Mouse (Mus musculus) kidney, embryonic 15.5 days (tissue): ENCODE results near the gene Dock4. TPM values are rescaled to one million over a fixed set of nuclear protein-coding genes. Genes with fewer than 3 reads are reported as not detected.

Source experiments
- ATAC-seq: fragments of 200-750 bp; cut with Nextera tagmentation; replicated peaks from 2 replicates; pipeline ENCODE4 v1.8.0; 2017; ENCODE audit warnings: moderate TSS enrichment; ENCODE audit not compliant: low FRiP score
- H3K27ac ChIP-seq: fragments of 300-500 bp; sonication (generic); 2 replicates; pipeline ENCODE4 v1.5.1; 2015; ENCODE audit warnings: mild to moderate bottlenecking, inconsistent platforms
- H3K27me3 ChIP-seq: fragments of 300-500 bp; sonication (generic); 2 replicates; pipeline ENCODE4 v1.6.1; 2015; ENCODE audit warnings: inconsistent platforms
- H3K36me3 ChIP-seq: fragments of 300-500 bp; sonication (generic); 2 replicates; pipeline ENCODE4 v1.6.1; 2015; ENCODE audit warnings: inconsistent platforms
- H3K4me1 ChIP-seq: fragments of 300-500 bp; sonication (generic); 2 replicates; pipeline ENCODE4 v1.6.1; 2015; ENCODE audit warnings: inconsistent platforms
- H3K4me2 ChIP-seq: fragments of 300-500 bp; sonication (generic); 2 replicates; pipeline ENCODE4 v1.6.1; 2015; ENCODE audit warnings: moderate library complexity, mild to moderate bottlenecking, inconsistent platforms
- H3K4me3 ChIP-seq: fragments of 300-500 bp; sonication (generic); replicated peaks from 2 replicates; pipeline ENCODE4 v1.5.1; 2015; ENCODE audit warnings: mild to moderate bottlenecking, inconsistent platforms
- H3K9ac ChIP-seq: fragments of 300-500 bp; sonication (generic); 2 replicates; pipeline ENCODE4 v1.6.1; 2015; ENCODE audit warnings: mild to moderate bottlenecking, inconsistent platforms
- H3K9me3 ChIP-seq: fragments of 300-500 bp; sonication (generic); replicated peaks from 2 replicates; pipeline ENCODE4 v1.6.1; 2016; ENCODE audit warnings: inconsistent platforms
- WGBS: fragments of 180-500 bp; shearing (Covaris S2); methylation state at CpG from one replicate; pipeline ENCODE4 v1.1.7; 2015; ENCODE audit warnings: mixed read lengths; 5-methylcytosine and 5-hydroxymethylcytosine counted together
- polyA plus RNA-seq: library from polyadenylated mRNA; unstranded; fragments of >200 nt; fragmentation: Nextera tagmentation; extraction: Ambion mirVana; gene quantifications from 2 replicates; pipeline ENCODE4 v1.2.1, GENCODE M21; 2015

Dock4 gene
- polyA plus RNA-seq, 1 experiment from 2014 or later = 17.0 TPM

- no peaks in the 10 kb centered on the region for H3K27me3 ChIP-seq
- ATAC-seq = no peak
- H3K4me3 ChIP-seq = no peak overlapping the region
- H3K27ac ChIP-seq = no peak overlapping the region
- H3K4me1 ChIP-seq = peaks cover 28% of the 10 kb centered on the region
- no peak overlapping the region for H3K9ac ChIP-seq
- H3K9me3 ChIP-seq = no peaks in the 10 kb centered on the region
- H3K4me2 ChIP-seq = no peak overlapping the region
- WGBS = 79% methylated on average over 4 of the region's 4 CpGs
- H3K36me3 ChIP-seq = no peaks in the 10 kb centered on the region
Measured at GRCm38 (mm10) chr12:40468235-40468634, 22.5 kb downstream of the Dock4 start.

- Histone ChIP-seq H3K4me1 (peaks cover 24% of the 10 kb centered on the region), H3K4me2 (no peak overlapping the region), H3K27me3 (no peaks in the 10 kb centered on the region), H3K9ac (no peak overlapping the region), H3K4me3 (no peak overlapping the region), H3K27ac (no peak overlapping the region), H3K9me3 (no peaks in the 10 kb centered on the region), H3K36me3 (no peaks in the 10 kb centered on the region)
- WGBS = 75% methylated on average over 5 of the region's 5 CpGs
- no peak for ATAC-seq
Measured at GRCm38 (mm10) chr12:40469009-40469408, 23.3 kb downstream of the Dock4 start.

- Histone ChIP-seq H3K4me3 (no peak overlapping the region), H3K4me1 (peaks cover 20% of the 10 kb centered on the region), H3K27me3 (no peaks in the 10 kb centered on the region), H3K36me3 (no peaks in the 10 kb centered on the region), H3K4me2 (peak overlapping the region; percentile 40), H3K9me3 (no peaks in the 10 kb centered on the region), H3K9ac (no peak overlapping the region), H3K27ac (no peak overlapping the region)
- 50% methylated on average over 11 of the region's 11 CpGs for WGBS
- ATAC-seq = no peak
Measured at GRCm38 (mm10) chr12:40471649-40472399, 26.1 kb downstream of the Dock4 start.

GRCm38 (mm10) chr12:40473709-40474108, 28.0 kb downstream of the Dock4 start:
- H3K27me3 ChIP-seq = no peaks in the 10 kb centered on the region
- no peak for ATAC-seq
- no peaks in the 10 kb centered on the region for H3K9me3 ChIP-seq
- no peaks in the 10 kb centered on the region for H3K36me3 ChIP-seq
- no peak overlapping the region for H3K4me3 ChIP-seq
- H3K9ac ChIP-seq = no peak overlapping the region
- H3K4me1 ChIP-seq = peaks cover 31% of the 10 kb centered on the region
- 25% methylated on average over 2 of the region's 2 CpGs for WGBS
- H3K4me2 ChIP-seq = no peak overlapping the region
- no peak overlapping the region for H3K27ac ChIP-seq

GRCm38 (mm10) chr12:40477621-40478452, 32.1 kb downstream of the Dock4 start:
- Histone ChIP-seq H3K9ac (no peak overlapping the region), H3K27ac (peak overlapping the region; percentile 46; the same call in 1 of the 2 replicates), H3K4me2 (peak overlapping the region; percentile 26; the same call in 1 of the 2 replicates), H3K4me1 (peaks cover 16% of the 10 kb centered on the region), H3K9me3 (no peaks in the 10 kb centered on the region), H3K36me3 (no peaks in the 10 kb centered on the region), H3K4me3 (no peak overlapping the region), H3K27me3 (no peaks in the 10 kb centered on the region)
- 28% methylated on average over 8 of the region's 8 CpGs for WGBS
- peak; percentile 69; the same call in 1 of the 2 replicates for ATAC-seq

- H3K9ac ChIP-seq = no peak overlapping the region
- no peaks in the 10 kb centered on the region for H3K27me3 ChIP-seq
- 0 out of 2 replicates have a peak, but pooled peaks have one; percentile 46 for ATAC-seq
- H3K9me3 ChIP-seq = no peaks in the 10 kb centered on the region
- H3K4me2 ChIP-seq = no peak overlapping the region
- H3K4me3 ChIP-seq = no peak overlapping the region
- peak overlapping the region; percentile 41; the same call in 1 of the 2 replicates for H3K27ac ChIP-seq
- 19% methylated on average over 3 of the region's 3 CpGs for WGBS
- peaks cover 18% of the 10 kb centered on the region; the same call in 1 of the 2 replicates for H3K4me1 ChIP-seq
- no peaks in the 10 kb centered on the region for H3K36me3 ChIP-seq
Measured at GRCm38 (mm10) chr12:40484224-40484623, 38.5 kb downstream of the Dock4 start.

GRCm38 (mm10) chr12:40485210-40485609, 39.5 kb downstream of the Dock4 start:
- H3K4me2 ChIP-seq = no peak overlapping the region
- no peaks in the 10 kb centered on the region for H3K27me3 ChIP-seq
- no peaks in the 10 kb centered on the region for H3K9me3 ChIP-seq
- H3K9ac ChIP-seq = no peak overlapping the region
- H3K36me3 ChIP-seq = no peaks in the 10 kb centered on the region
- 95% methylated on average over 1 of the region's 1 CpGs for WGBS
- ATAC-seq = no peak
- 0 out of 2 replicates have a peak overlapping the region, but pooled peaks have one; percentile 18 for H3K27ac ChIP-seq
- H3K4me3 ChIP-seq = no peak overlapping the region
- peaks cover 18% of the 10 kb centered on the region; the same call in 1 of the 2 replicates for H3K4me1 ChIP-seq

GRCm38 (mm10) chr12:40486047-40486837, 40.5 kb downstream of the Dock4 start:
- Histone ChIP-seq H3K4me3 (no peak overlapping the region), H3K4me2 (no peak overlapping the region), H3K9me3 (no peaks in the 10 kb centered on the region), H3K27me3 (no peaks in the 10 kb centered on the region), H3K36me3 (no peaks in the 10 kb centered on the region), H3K27ac (no peak overlapping the region), H3K4me1 (peaks cover 18% of the 10 kb centered on the region; the same call in 1 of the 2 replicates), H3K9ac (no peak overlapping the region)
- WGBS = 69% methylated on average over 12 of the region's 12 CpGs
- no peak for ATAC-seq

- WGBS = 68% methylated on average over 11 of the region's 11 CpGs
- no peaks in the 10 kb centered on the region for H3K27me3 ChIP-seq
- no peak for ATAC-seq
Measured at GRCm38 (mm10) chr12:40496387-40496786, 50.6 kb downstream of the Dock4 start.

GRCm38 (mm10) chr12:40497806-40498205, 52.1 kb downstream of the Dock4 start:
- no peak overlapping the region for H3K4me2 ChIP-seq
- no peak overlapping the region for H3K4me3 ChIP-seq
- no peak overlapping the region for H3K27ac ChIP-seq
- H3K27me3 ChIP-seq = no peaks in the 10 kb centered on the region
- H3K36me3 ChIP-seq = no peaks in the 10 kb centered on the region
- ATAC-seq = no peak
- peaks cover 11% of the 10 kb centered on the region for H3K4me1 ChIP-seq
- H3K9ac ChIP-seq = no peak overlapping the region
- 33% methylated on average over 5 of the region's 5 CpGs for WGBS
- H3K9me3 ChIP-seq = no peaks in the 10 kb centered on the region

More at GRCm38 (mm10) chr12:40496387-40496786, 50.6 kb downstream of the Dock4 start:
- no peak overlapping the region for H3K4me3 ChIP-seq
- no peak overlapping the region for H3K9ac ChIP-seq
- H3K9me3 ChIP-seq = no peaks in the 10 kb centered on the region
- peaks cover 11% of the 10 kb centered on the region for H3K4me1 ChIP-seq
- no peak overlapping the region for H3K4me2 ChIP-seq
- H3K27ac ChIP-seq = no peak overlapping the region
- H3K36me3 ChIP-seq = no peaks in the 10 kb centered on the region

- Histone ChIP-seq H3K27me3 (no peaks in the 10 kb centered on the region), H3K9ac (no peak overlapping the region), H3K4me2 (no peak overlapping the region), H3K4me1 (peaks cover 12% of the 10 kb centered on the region), H3K9me3 (no peaks in the 10 kb centered on the region), H3K27ac (no peak overlapping the region), H3K36me3 (no peaks in the 10 kb centered on the region), H3K4me3 (no peak overlapping the region)
- 69% methylated on average over 7 of the region's 7 CpGs for WGBS
- no peak for ATAC-seq
Measured at GRCm38 (mm10) chr12:40498250-40498671, 52.5 kb downstream of the Dock4 start.
